Mouse (Mus musculus): ENCODE measurements around the gene Fam129b. TPM values are rescaled to one million over a fixed set of nuclear protein-coding genes. Genes with fewer than 3 reads are reported as not detected.
"Not testable (repeated sequence)": the region's sequence is repeated elsewhere in the genome, so short reads cannot be mapped to it uniquely, and the experiment has no call there.

The Fam129b gene
- polyA plus RNA-seq, 1 experiment from 2014 or later, result 25.2 TPM

DNA sequence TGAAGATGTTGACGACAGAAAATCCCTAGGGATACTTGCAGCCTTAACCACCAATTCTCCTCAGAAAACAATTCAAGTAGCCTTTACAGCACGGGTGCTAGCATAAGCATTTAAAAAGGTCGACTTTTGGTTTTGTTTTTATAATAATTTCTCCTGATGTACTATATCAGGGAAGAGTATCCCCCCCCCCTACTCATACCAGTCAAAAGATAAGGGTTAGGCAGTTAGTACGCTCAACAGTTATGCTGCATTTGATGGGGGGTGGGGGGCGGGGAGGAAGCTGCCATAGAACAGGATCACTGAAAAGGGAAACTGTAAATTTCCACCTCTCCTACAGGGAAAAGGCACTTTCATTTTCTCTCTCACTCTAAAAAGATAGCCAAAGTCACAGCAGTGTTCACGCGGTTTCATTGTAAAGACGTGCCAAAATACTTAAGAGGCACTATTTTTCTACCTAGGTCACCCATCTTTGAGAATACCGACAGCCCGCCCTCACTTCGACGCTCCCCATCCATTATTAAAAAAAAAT is 30.3 kb upstream of the Fam129b start:
- H3K27ac ChIP-seq (ENCODE audit: low read depth), result peak overlapping the region; percentile 82
- peak overlapping the region; percentile 78 for H3K4me3 ChIP-seq (ENCODE audit: low read depth, low read length)
- H3K27me3 ChIP-seq (replicated peaks; ENCODE audit: control insufficient read depth, insufficient read depth, low read length), result no peaks in the 10 kb centered on the region
- H3K36me3 ChIP-seq (ENCODE audit: control insufficient read depth, insufficient read depth, low read length), result peaks cover 3% of the 10 kb centered on the region; the same call in 1 of the 2 replicates
- H3K4me2 ChIP-seq (ENCODE audit: low read length), result peak overlapping the region; percentile 93
- no peak for DNase-seq (ENCODE audit: low spot score)
- no peaks in the 10 kb centered on the region for H3K9me3 ChIP-seq (ENCODE audit: control insufficient read depth, low read length)
- peak overlapping the region; percentile 61 for H3K9ac ChIP-seq (ENCODE audit: low read length)
- WGBS, result 5% methylated on average over 12 of the region's 12 CpGs
- 0 out of 2 replicates have a peak, but pooled peaks cover 2% of the 10 kb centered on the region for H3K4me1 ChIP-seq (replicated peaks; ENCODE audit: control insufficient read depth, insufficient read depth, low read length)
- no peak for ATAC-seq (replicated peaks; ENCODE audit: low FRiP score, low TSS enrichment, low read depth)

- peak overlapping the region; percentile 93 for H3K4me2 ChIP-seq (ENCODE audit: low read length)
- peak overlapping the region; percentile 78 for H3K4me3 ChIP-seq (ENCODE audit: low read depth, low read length)
- DNase-seq (ENCODE audit: low spot score), result peak; percentile 84
- H3K4me1 ChIP-seq (replicated peaks; ENCODE audit: control insufficient read depth, insufficient read depth, low read length), result 0 out of 2 replicates have a peak, but pooled peaks cover 2% of the 10 kb centered on the region
- peak overlapping the region; percentile 61 for H3K9ac ChIP-seq (ENCODE audit: low read length)
- H3K27me3 ChIP-seq (replicated peaks; ENCODE audit: control insufficient read depth, insufficient read depth, low read length), result no peaks in the 10 kb centered on the region
- under 1% methylated on average over 32 of the region's 33 CpGs for WGBS
- H3K36me3 ChIP-seq (ENCODE audit: control insufficient read depth, insufficient read depth, low read length), result peaks cover 3% of the 10 kb centered on the region; the same call in 1 of the 2 replicates
- no peaks in the 10 kb centered on the region for H3K9me3 ChIP-seq (ENCODE audit: control insufficient read depth, low read length)
- peak overlapping the region; percentile 82 for H3K27ac ChIP-seq (ENCODE audit: low read depth)
- ATAC-seq (replicated peaks; ENCODE audit: low FRiP score, low TSS enrichment, low read depth), result peak; percentile 56
Measured at GRCm38 (mm10) chr2:32846101-32846804, 29.7 kb upstream of the Fam129b start.

GRCm38 (mm10) chr2:32846805-32847467 is 29.0 kb upstream of the Fam129b start, which contains the start of gene Stxbp1:
Stxbp1 (minus strand) TSS chr2:32847245.
- ATAC-seq (replicated peaks; ENCODE audit: low FRiP score, low TSS enrichment, low read depth) (peak; percentile 90), DNase-seq (ENCODE audit: low spot score) (peak; percentile 89)
- H3K27ac ChIP-seq (ENCODE audit: low read depth), result peak within 1 kb of the TSS; percentile 82
- H3K4me1 ChIP-seq (replicated peaks; ENCODE audit: control insufficient read depth, insufficient read depth, low read length), result 0 out of 2 replicates have a peak, but pooled peaks cover 2% of the 10 kb centered on the region
- peaks cover 4% of the 10 kb centered on the region; the same call in 1 of the 2 replicates for H3K27me3 ChIP-seq (replicated peaks; ENCODE audit: control insufficient read depth, insufficient read depth, low read length)
- 1% methylated on average over 69 of the region's 78 CpGs for WGBS
- H3K9ac ChIP-seq (ENCODE audit: low read length), result peak within 1 kb of the TSS; percentile 61
- peak within 1 kb of the TSS; percentile 78 for H3K4me3 ChIP-seq (ENCODE audit: low read depth, low read length)
- peaks cover 1% of the 10 kb centered on the region; the same call in 1 of the 2 replicates for H3K36me3 ChIP-seq (ENCODE audit: control insufficient read depth, insufficient read depth, low read length)
- peak within 1 kb of the TSS; percentile 93 for H3K4me2 ChIP-seq (ENCODE audit: low read length)
- H3K9me3 ChIP-seq (ENCODE audit: control insufficient read depth, low read length), result no peaks in the 10 kb centered on the region

GRCm38 (mm10) chr2:32847468-32847821 is 28.5 kb upstream of the Fam129b start:
- Histone ChIP-seq H3K9me3 (ENCODE audit: control insufficient read depth, low read length) (no peaks in the 10 kb centered on the region), H3K27ac (ENCODE audit: low read depth) (no peak overlapping the region), H3K4me2 (ENCODE audit: low read length) (peak overlapping the region; percentile 16), H3K4me3 (ENCODE audit: low read depth, low read length) (peak overlapping the region; percentile 78; the same call in 1 of the 2 replicates), H3K36me3 (ENCODE audit: control insufficient read depth, insufficient read depth, low read length) (no peaks in the 10 kb centered on the region), H3K4me1 (replicated peaks; ENCODE audit: control insufficient read depth, insufficient read depth, low read length) (peaks cover 5% of the 10 kb centered on the region; the same call in 1 of the 2 replicates), H3K27me3 (replicated peaks; ENCODE audit: control insufficient read depth, insufficient read depth, low read length) (peaks cover 9% of the 10 kb centered on the region; the same call in 1 of the 2 replicates), H3K9ac (ENCODE audit: low read length) (no peak overlapping the region)
- 50% methylated on average over 6 of the region's 6 CpGs for WGBS
- DNase-seq (ENCODE audit: low spot score) (no peak), ATAC-seq (replicated peaks; ENCODE audit: low FRiP score, low TSS enrichment, low read depth) (no peak)

GRCm38 (mm10) chr2:32852156-32852555 is 23.8 kb upstream of the Fam129b start:
- peaks cover 10% of the 10 kb centered on the region; the same call in 1 of the 2 replicates for H3K27me3 ChIP-seq (replicated peaks; ENCODE audit: control insufficient read depth, insufficient read depth, low read length)
- no peaks in the 10 kb centered on the region for H3K9me3 ChIP-seq (ENCODE audit: control insufficient read depth, low read length)
- no peak overlapping the region for H3K27ac ChIP-seq (ENCODE audit: low read depth)
- no peaks in the 10 kb centered on the region for H3K36me3 ChIP-seq (ENCODE audit: control insufficient read depth, insufficient read depth, low read length)
- no peak overlapping the region for H3K4me3 ChIP-seq (ENCODE audit: low read depth, low read length)
- H3K4me2 ChIP-seq (ENCODE audit: low read length), result no peak overlapping the region
- ATAC-seq (replicated peaks; ENCODE audit: low FRiP score, low TSS enrichment, low read depth) (0 out of 2 replicates have a peak, but pooled peaks have one; percentile 17), DNase-seq (ENCODE audit: low spot score) (peak; percentile 68)
- H3K4me1 ChIP-seq (replicated peaks; ENCODE audit: control insufficient read depth, insufficient read depth, low read length), result peaks cover 4% of the 10 kb centered on the region; the same call in 1 of the 2 replicates
- WGBS, result 2% methylated on average over 20 of the region's 20 CpGs
- H3K9ac ChIP-seq (ENCODE audit: low read length), result no peak overlapping the region

- peaks cover 10% of the 10 kb centered on the region; the same call in 1 of the 2 replicates for H3K27me3 ChIP-seq (replicated peaks; ENCODE audit: control insufficient read depth, insufficient read depth, low read length)
- not testable (repeated sequence) for H3K27ac ChIP-seq (ENCODE audit: low read depth); H3K4me3 ChIP-seq (ENCODE audit: low read depth, low read length); H3K36me3 ChIP-seq (ENCODE audit: control insufficient read depth, insufficient read depth, low read length); H3K9me3 ChIP-seq (ENCODE audit: control insufficient read depth, low read length); H3K4me2 ChIP-seq (ENCODE audit: low read length); ATAC-seq (replicated peaks; ENCODE audit: low FRiP score, low TSS enrichment, low read depth); H3K4me1 ChIP-seq (replicated peaks; ENCODE audit: control insufficient read depth, insufficient read depth, low read length); H3K9ac ChIP-seq (ENCODE audit: low read length); DNase-seq (ENCODE audit: low spot score)
- 67% methylated on average over 4 of the region's 4 CpGs for WGBS
Measured at GRCm38 (mm10) chr2:32853716-32854115, 22.2 kb upstream of the Fam129b start.

GRCm38 (mm10) chr2:32854206-32854605 is 21.7 kb upstream of the Fam129b start:
- no peak overlapping the region for H3K4me3 ChIP-seq (ENCODE audit: low read depth, low read length)

GRCm38 (mm10) chr2:32855046-32855785 is 20.7 kb upstream of the Fam129b start:
- Histone ChIP-seq H3K27me3 (replicated peaks; ENCODE audit: control insufficient read depth, insufficient read depth, low read length) (peaks cover 10% of the 10 kb centered on the region; the same call in 1 of the 2 replicates), H3K9ac (ENCODE audit: low read length) (no peak overlapping the region), H3K4me1 (replicated peaks; ENCODE audit: control insufficient read depth, insufficient read depth, low read length) (peaks cover 4% of the 10 kb centered on the region; the same call in 1 of the 2 replicates), H3K4me3 (ENCODE audit: low read depth, low read length) (no peak overlapping the region), H3K9me3 (ENCODE audit: control insufficient read depth, low read length) (no peaks in the 10 kb centered on the region), H3K4me2 (ENCODE audit: low read length) (no peak overlapping the region), H3K27ac (ENCODE audit: low read depth) (no peak overlapping the region), H3K36me3 (ENCODE audit: control insufficient read depth, insufficient read depth, low read length) (no peaks in the 10 kb centered on the region)
- ATAC-seq (replicated peaks; ENCODE audit: low FRiP score, low TSS enrichment, low read depth) (no peak), DNase-seq (ENCODE audit: low spot score) (no peak)
- WGBS, result 61% methylated on average over 7 of the region's 7 CpGs

More at GRCm38 (mm10) chr2:32854206-32854605, 21.7 kb upstream of the Fam129b start:
- Histone ChIP-seq H3K9me3 (ENCODE audit: control insufficient read depth, low read length) (no peaks in the 10 kb centered on the region), H3K36me3 (ENCODE audit: control insufficient read depth, insufficient read depth, low read length) (no peaks in the 10 kb centered on the region), H3K27me3 (replicated peaks; ENCODE audit: control insufficient read depth, insufficient read depth, low read length) (peaks cover 10% of the 10 kb centered on the region; the same call in 1 of the 2 replicates), H3K9ac (ENCODE audit: low read length) (no peak overlapping the region), H3K4me1 (replicated peaks; ENCODE audit: control insufficient read depth, insufficient read depth, low read length) (peaks cover 4% of the 10 kb centered on the region; the same call in 1 of the 2 replicates), H3K27ac (ENCODE audit: low read depth) (no peak overlapping the region), H3K4me2 (ENCODE audit: low read length) (no peak overlapping the region)
- ATAC-seq (replicated peaks; ENCODE audit: low FRiP score, low TSS enrichment, low read depth), result peak; percentile 69
- peak; percentile 95 for DNase-seq (ENCODE audit: low spot score)
- WGBS, result 5% methylated on average over 8 of the region's 8 CpGs
